Mouse (Mus musculus) activated CD4-positive, CD25-positive, alpha-beta regulatory T cell (primary cell): ENCODE measurements around the gene Ppp1r3f. TPM values are rescaled to one million over a fixed set of nuclear protein-coding genes. Genes with fewer than 3 reads are reported as not detected.

Experiments
- polyA plus RNA-seq, 2 experiments: library from polyadenylated mRNA; unstranded; fragments of 100-300 nt; shearing (Covaris generic); gene quantifications; one replicate each; pipeline ENCODE4 v1.2.1; 2017

Gene Ppp1r3f
- 10 to 100 TPM; 13.0 to 20.2 TPM for polyA plus RNA-seq

DNA sequence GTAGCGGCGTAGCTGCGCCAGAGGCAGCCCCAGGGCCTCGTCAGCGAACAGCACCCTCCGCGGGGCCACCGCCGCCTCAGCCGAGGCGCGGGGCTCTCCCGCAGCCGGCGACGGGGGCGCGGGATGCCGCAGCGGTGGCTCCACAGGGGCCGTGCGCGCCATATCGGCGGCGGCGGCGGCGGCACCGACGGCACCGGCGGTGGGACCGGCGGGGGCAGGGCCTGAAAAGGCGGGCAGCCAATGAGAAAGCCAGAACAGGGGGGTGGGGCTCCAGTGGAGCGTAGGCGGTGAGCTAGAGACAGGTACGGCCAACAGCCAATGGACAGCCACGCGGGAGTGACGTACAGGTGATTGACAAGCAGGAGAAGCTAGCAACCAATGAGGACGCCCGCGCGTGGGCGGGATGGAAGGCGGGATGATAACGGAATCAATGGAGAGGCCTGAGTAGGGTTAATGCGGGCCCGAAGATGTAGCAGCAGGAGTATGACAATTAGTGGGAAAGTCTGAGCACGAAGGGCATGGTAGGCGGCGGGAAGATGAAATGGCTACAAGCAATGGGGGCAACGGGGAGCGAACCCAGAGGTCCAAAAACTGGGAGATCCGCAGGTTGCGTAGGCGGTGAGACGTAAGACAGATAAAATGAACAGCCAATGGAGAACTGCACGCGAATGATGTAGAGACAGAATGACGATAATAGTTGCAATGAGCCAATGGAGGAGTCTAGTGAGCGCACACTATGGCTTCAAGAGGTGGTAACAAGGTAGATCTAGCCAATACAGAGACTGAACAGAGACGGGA is at the start of gene Ppp1r3f:
Gene Ppp1r3f (minus strand): TSS at position 197 of the 798 bp plus-strand sequence.

GRCm38 (mm10) chrX:7606783-7607182 is 32.7 kb upstream of the Ppp1r3f start, which contains the start of gene Cacna1f:
TSS of gene Cacna1f (plus strand) at chrX:7607083.

GRCm38 (mm10) chrX:7604879-7605574 is 30.9 kb upstream of the Ppp1r3f start, which contains the start of gene Ccdc22:
TSS of gene Ccdc22 (minus strand) at chrX:7605517.

GRCm38 (mm10) chrX:7573176-7574086 is 652 bp downstream of the Ppp1r3f start, which contains the start of gene Foxp3:
TSS of gene Foxp3 (plus strand) at chrX:7573644.

Other genes starting within 250 kb of the Ppp1r3f start
- gene Usp27x, start 198.5 kb downstream of the Ppp1r3f start, polyA plus RNA-seq, result 1 to 10 TPM in 1 of 2 experiments, under 1 TPM in 1; 0.30 to 1.0 TPM
- 100 to 1,000 TPM; 131 to 160 TPM for gene Foxp3, start 639 bp downstream of the Ppp1r3f start, polyA plus RNA-seq
- 10 to 100 TPM; 14.3 to 20.4 TPM for gene Ccdc22, start 31.2 kb upstream of the Ppp1r3f start, polyA plus RNA-seq
- gene Cacna1f, start 32.8 kb upstream of the Ppp1r3f start, polyA plus RNA-seq, result not detected
- 10 to 100 TPM in 1 of 2 experiments, 1 to 10 TPM in 1; 9.8 to 11.2 TPM for gene Syp, start 64.2 kb upstream of the Ppp1r3f start, polyA plus RNA-seq
- 10 to 100 TPM; 20.7 to 26.7 TPM for gene Prickle3, start 83.0 kb upstream of the Ppp1r3f start, polyA plus RNA-seq
- 100 to 1,000 TPM; 131 to 140 TPM for gene Plp2, start 97.1 kb upstream of the Ppp1r3f start, polyA plus RNA-seq
- gene Magix, start 107.0 kb upstream of the Ppp1r3f start, polyA plus RNA-seq, result under 1 TPM; 0.07 to 0.15 TPM
- gene Gpkow, start 122.8 kb upstream of the Ppp1r3f start, polyA plus RNA-seq, result 10 to 100 TPM; 53.2 to 55.6 TPM
- gene Wdr45, start 140.1 kb upstream of the Ppp1r3f start, polyA plus RNA-seq, result 10 to 100 TPM; 79.2 to 82.1 TPM
- not detected for gene Gm45208, start 148.0 kb upstream of the Ppp1r3f start, polyA plus RNA-seq
- gene Praf2, start 154.2 kb upstream of the Ppp1r3f start, polyA plus RNA-seq, result 10 to 100 TPM; 23.5 to 24.1 TPM
- gene Ccdc120, start 176.6 kb upstream of the Ppp1r3f start, polyA plus RNA-seq, result not detected
- 10 to 100 TPM; 25.7 to 39.5 TPM for gene Tfe3, start 188.3 kb upstream of the Ppp1r3f start, polyA plus RNA-seq
- gene Gripap1, start 215.5 kb upstream of the Ppp1r3f start, polyA plus RNA-seq, result 10 to 100 TPM; 74.5 to 78.6 TPM
- under 1 TPM; 0.21 to 0.61 TPM for gene Kcnd1, start 248.0 kb upstream of the Ppp1r3f start, polyA plus RNA-seq